Mouse (Mus musculus): ENCODE results near the gene Gm37596. TPM values are rescaled to one million over a fixed set of nuclear protein-coding genes. Genes with fewer than 3 reads are reported as not detected.
"Not testable (repeated sequence)": the region's sequence is repeated elsewhere in the genome, so short reads cannot be mapped to it uniquely, and the experiment has no call there.

Gene Gm37596
- polyA plus RNA-seq (2012; ENCODE audit: insufficient read depth, insufficient read length, low replicate concordance, missing spikeins) = not detected in 2 replicates

DNA sequence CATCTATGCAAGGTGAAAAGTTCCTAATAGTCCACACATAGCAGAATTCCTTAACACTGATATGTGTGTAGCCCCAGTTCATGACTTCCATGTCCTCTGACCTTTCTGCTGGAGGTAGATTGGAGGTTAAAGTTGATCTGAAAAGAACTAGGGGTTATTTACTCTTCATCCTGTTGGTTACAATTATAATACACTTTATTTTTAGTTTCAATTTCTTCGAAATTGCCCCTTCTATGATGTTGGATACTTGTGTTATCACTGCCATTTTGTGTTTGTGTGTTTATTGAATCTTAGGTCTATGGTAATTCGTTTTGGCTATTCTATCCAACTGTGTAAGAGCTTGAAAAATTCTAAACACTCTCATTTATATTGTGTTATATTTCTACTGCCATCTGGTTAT is at the start of gene Gm37596:
Gm37596 (minus strand) TSS at position 101 of the 400 bp plus-strand sequence.
- H3K4me3 ChIP-seq (ENCODE audit: insufficient read depth, low read depth, low read length); H3K4me1 ChIP-seq (ENCODE audit: control insufficient read depth, insufficient read depth, low read length); H3K27ac ChIP-seq (ENCODE audit: insufficient read depth, low read depth, low read length): not testable (repeated sequence)
- WGBS = 79% methylated on average over 1 of the region's 2 CpGs

DNA sequence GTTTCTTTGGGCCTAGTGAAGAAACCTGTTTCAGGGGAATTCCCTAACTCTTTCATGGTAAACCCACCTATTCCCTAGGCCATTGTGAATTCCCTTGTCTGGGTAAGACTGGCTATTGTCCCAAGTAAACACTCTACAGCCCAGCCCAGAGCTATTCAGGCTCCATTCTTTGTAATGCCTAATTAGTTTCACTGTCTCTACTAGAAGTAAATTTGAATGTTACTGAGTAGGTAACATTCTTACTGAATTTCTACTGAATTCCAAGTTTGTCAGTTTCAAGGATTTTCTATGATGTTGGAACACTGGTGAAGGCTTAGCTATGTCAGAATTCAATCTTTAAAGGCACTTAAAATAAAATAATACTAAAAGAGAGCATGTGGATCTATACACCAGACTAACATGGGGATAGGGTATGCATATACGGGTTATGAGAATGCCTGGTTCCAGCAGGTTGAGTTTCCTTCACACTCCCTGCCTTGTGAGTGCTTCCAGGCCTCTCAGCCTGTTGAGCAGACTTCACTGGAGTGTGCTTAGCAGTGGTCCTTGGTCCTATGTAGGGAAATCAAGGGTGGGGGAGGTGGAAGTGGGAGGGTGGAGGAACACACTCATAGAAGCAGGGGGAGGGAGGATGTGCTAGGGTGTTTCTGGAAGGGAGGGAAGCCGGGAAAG is 16.2 kb upstream of the Gm37596 start:
- 88% methylated on average over 2 of the region's 2 CpGs for WGBS
- not testable (repeated sequence) for H3K4me3 ChIP-seq (ENCODE audit: insufficient read depth, low read depth, low read length); H3K27ac ChIP-seq (ENCODE audit: insufficient read depth, low read depth, low read length); H3K4me1 ChIP-seq (ENCODE audit: control insufficient read depth, insufficient read depth, low read length)

DNA sequence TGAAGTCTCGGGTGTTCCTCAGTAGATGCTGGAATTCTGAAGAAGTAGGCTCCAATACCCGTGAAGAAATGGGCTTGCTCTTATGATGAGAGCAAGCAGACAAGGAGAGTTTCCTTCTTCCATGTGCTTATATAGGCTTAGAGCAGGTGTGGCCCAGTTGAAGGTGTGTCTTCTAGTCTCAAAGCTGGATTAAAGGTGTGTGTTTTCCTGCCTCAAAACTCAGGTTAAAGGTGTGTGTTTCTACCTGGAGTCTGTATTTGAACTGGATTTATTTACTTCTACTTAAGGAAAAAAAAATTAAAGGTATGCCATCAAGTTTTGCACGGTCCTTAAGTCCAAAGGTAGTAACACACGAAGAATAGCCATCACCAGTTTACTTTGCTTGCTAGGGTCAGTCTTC is 16.7 kb downstream of the Gm37596 start, which contains the start of gene Tdpoz1:
Tdpoz1 (minus strand) TSS at position 101 of the 400 bp plus-strand sequence.
- H3K4me3 ChIP-seq (ENCODE audit: insufficient read depth, low read depth, low read length); H3K27ac ChIP-seq (ENCODE audit: insufficient read depth, low read depth, low read length); H3K4me1 ChIP-seq (ENCODE audit: control insufficient read depth, insufficient read depth, low read length): not testable (repeated sequence)
- 86% methylated on average over 3 of the region's 4 CpGs for WGBS

DNA sequence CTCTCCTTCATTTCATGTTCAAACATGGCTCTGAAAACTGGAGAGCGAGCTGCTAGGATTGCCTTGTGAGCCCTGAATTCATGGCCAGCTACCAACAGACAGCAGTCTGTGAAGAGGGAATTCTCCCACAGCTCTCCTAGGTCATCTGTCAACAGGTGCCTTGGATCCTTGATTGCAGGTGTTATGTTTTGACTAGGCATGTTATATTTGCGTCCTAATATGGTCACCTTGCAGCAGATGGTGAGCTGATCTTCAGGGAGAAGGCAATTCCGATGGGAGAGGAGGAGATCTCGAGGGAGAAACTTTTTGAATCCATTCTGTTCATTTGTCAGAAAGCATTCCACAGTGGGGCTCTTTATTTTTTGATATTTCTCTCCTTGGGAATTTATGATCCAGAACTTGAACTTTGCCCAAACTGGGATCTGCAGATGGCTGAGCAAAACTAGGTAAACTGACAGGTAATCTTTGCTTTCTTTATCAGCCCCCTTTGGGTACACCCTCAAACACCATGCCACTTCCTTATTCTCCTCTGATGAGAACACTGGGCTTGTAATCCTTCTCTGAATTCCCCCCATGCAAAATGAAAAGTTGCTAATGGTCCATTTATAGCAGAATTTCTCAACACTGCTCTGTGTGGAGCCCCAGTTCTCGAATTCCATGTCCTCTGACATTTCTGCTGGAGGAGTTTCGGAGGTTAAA is 21.9 kb downstream of the Gm37596 start:
- not testable (repeated sequence) for H3K27ac ChIP-seq (ENCODE audit: insufficient read depth, low read depth, low read length); H3K4me3 ChIP-seq (ENCODE audit: insufficient read depth, low read depth, low read length); H3K4me1 ChIP-seq (ENCODE audit: control insufficient read depth, insufficient read depth, low read length)
- 88% methylated on average over 5 of the region's 6 CpGs for WGBS

DNA sequence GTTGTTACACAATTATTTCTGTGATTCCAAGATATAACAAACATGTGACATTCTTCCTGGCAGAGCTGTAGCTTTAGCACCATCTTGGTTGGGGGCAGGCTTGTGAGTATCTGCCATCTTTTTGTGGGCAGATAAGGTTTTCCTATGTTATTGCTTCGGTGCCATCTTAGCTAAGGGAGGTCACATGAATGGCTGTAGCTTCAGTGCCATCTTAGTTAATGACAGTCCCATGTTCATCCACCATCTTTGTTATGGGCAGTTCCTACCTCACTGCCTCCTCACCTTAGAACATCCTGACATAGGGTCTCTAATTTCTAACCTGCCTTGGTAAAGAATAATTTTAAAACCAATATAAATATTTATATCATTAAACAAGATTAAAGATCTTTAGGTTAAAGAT is 38.6 kb downstream of the Gm37596 start:
- no peak overlapping the region for H3K4me3 ChIP-seq (ENCODE audit: insufficient read depth, low read depth, low read length)
- H3K4me1 ChIP-seq (ENCODE audit: control insufficient read depth, insufficient read depth, low read length) = no peaks in the 10 kb centered on the region
- no peak for TF ChIP-seq POLR2A (IDR thresholded peaks at IDR 0.05; ENCODE audit: insufficient read depth, low read depth, low read length)
- TF ChIP-seq CTCF (IDR thresholded peaks at IDR 0.05; ENCODE audit: insufficient read depth, low read depth, low read length) = no peak
- H3K27ac ChIP-seq (ENCODE audit: insufficient read depth, low read depth, low read length) = no peak overlapping the region
- 80% methylated on average over 1 of the region's 1 CpGs for WGBS

DNA sequence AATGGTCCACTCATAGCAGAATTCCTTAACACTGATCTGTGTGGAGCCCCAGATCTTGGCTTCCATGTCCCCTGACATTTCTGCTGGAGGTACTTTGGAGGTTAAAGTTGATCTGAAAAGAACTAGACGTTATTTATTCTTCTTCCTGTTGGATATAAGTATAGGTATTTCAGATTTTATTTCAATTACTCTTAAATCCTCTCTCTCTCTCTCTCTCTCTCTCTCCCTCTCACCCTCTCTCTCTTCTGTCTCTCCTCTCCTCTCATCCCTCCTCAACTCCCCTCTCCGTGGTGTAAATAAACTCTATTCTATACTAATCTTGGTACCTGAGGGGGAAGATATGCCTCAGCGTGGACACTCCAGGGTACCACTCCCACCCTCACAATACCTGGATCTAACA is 40.3 kb downstream of the Gm37596 start, which contains the start of gene Tdpoz2:
Tdpoz2 (minus strand) TSS at position 101 of the 400 bp plus-strand sequence.
- Histone ChIP-seq H3K4me3 (ENCODE audit: insufficient read depth, low read depth, low read length) (no peak within 1 kb of the TSS), H3K4me1 (ENCODE audit: control insufficient read depth, insufficient read depth, low read length) (no peaks in the 10 kb centered on the region), H3K27ac (ENCODE audit: insufficient read depth, low read depth, low read length) (no peak within 1 kb of the TSS)
- WGBS = 85% methylated on average over 3 of the region's 3 CpGs
- TF ChIP-seq POLR2A (IDR thresholded peaks at IDR 0.05; ENCODE audit: insufficient read depth, low read depth, low read length) (no peak), CTCF (IDR thresholded peaks at IDR 0.05; ENCODE audit: insufficient read depth, low read depth, low read length) (no peak)

Other genes starting within 250 kb of the Gm37596 start
- gene Tchhl1, start 224.3 kb downstream of the Gm37596 start, polyA plus RNA-seq (2012; ENCODE audit: insufficient read depth, insufficient read length, low replicate concordance, missing spikeins) = not detected in 2 replicates
- not detected in 2 replicates for gene S100a11, start 172.6 kb downstream of the Gm37596 start, polyA plus RNA-seq (2012; ENCODE audit: insufficient read depth, insufficient read length, low replicate concordance, missing spikeins)
- gene S100a10, start 138.0 kb downstream of the Gm37596 start, polyA plus RNA-seq (2012; ENCODE audit: insufficient read depth, insufficient read length, low replicate concordance, missing spikeins) = not detected in 2 replicates
- not detected in 2 replicates for gene Tdpoz2, start 40.4 kb downstream of the Gm37596 start, polyA plus RNA-seq (2012; ENCODE audit: insufficient read depth, insufficient read length, low replicate concordance, missing spikeins)
- gene Tdpoz1, start 16.8 kb downstream of the Gm37596 start, polyA plus RNA-seq (2012; ENCODE audit: insufficient read depth, insufficient read length, low replicate concordance, missing spikeins) = not detected in 2 replicates
- not detected in 2 replicates for gene Gm5773, start 79.9 kb upstream of the Gm37596 start, polyA plus RNA-seq (2012; ENCODE audit: insufficient read depth, insufficient read length, low replicate concordance, missing spikeins)
- not detected in 2 replicates for gene Tdpoz4, start 103.3 kb upstream of the Gm37596 start, polyA plus RNA-seq (2012; ENCODE audit: insufficient read depth, insufficient read length, low replicate concordance, missing spikeins)
- not detected in 2 replicates for gene Tdpoz3, start 132.9 kb upstream of the Gm37596 start, polyA plus RNA-seq (2012; ENCODE audit: insufficient read depth, insufficient read length, low replicate concordance, missing spikeins)

Data from olfactory bulb, adult 2 months (tissue).